Mouse (Mus musculus) forelimb bud, embryonic 11.5 days (tissue): ENCODE measurements around the gene Tgfbrap1.
"Not testable (repeated sequence)": the region's sequence is repeated elsewhere in the genome, so short reads cannot be mapped to it uniquely, and the experiment has no call there.

Experiments
- DNase-seq: peaks from one replicate; pipeline ENCODE4 v3.0.0-alpha.2; 2012; ENCODE audit warnings: low read depth, low spot score

Gene Tgfbrap1

DNA sequence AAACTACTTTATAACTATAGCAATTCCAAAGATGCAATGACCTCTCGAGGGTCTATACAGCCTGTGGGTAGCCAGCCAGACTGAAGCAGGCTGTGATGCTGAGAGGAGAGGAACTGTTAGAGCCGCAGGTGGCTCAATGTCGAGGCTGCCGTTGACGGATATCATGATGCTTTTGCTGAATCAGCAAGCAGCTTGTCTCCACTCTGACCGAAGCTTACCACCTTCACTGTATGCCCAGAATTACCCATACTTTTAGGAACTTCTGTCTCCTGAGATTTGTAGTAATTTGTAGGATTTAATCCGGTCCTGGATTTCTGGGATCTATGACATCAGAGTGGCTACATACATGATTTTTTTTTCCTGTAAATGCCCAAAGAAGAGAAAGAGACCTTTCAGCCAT lies 62.4 kb downstream of the Tgfbrap1 start:
- no peak for DNase-seq

DNA sequence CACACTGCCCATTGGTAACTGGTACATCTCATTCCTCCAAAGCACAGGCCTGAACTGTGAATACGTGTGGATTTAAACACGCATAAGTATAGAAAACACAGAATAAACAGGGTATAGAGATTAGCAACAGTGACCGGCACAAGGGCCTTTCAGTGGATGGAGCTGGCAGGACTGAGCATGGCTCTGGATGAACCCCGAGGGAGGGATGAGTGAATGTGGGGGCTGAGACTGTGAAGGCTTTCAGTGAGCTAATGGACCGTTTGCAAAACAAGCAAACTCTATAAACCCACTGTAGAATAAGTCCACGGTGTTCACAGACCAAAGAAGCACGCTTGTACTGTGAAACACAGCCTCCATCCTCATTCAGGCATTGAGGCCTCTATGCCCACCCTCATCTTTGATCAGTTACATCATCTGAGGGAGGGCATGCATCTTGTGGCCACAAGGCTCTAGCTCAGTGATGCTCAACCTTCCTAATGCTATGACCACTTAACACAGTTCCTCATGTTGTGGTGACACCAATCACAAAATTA lies 83.2 kb downstream of the Tgfbrap1 start:
- not testable (repeated sequence) for DNase-seq

DNA sequence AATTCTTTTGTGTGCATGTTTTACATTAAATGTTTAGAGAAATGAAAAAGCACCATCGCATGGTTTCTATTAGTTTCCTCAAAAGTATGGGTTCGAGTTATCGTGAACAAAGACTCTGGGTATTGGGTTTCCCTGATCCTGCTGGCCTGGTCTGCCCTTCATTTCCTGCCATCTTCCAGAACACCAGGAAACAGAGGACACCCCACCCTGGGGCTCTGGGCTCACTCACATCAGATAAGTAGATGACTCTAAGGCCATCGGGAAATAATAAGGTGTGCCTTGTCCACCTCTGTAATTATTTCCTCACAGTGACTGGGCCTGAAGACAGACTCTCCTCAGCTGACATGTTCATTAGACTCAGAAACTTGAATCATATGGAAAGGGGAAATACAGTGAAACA lies 88.0 kb downstream of the Tgfbrap1 start:
- DNase-seq = no peak

DNA sequence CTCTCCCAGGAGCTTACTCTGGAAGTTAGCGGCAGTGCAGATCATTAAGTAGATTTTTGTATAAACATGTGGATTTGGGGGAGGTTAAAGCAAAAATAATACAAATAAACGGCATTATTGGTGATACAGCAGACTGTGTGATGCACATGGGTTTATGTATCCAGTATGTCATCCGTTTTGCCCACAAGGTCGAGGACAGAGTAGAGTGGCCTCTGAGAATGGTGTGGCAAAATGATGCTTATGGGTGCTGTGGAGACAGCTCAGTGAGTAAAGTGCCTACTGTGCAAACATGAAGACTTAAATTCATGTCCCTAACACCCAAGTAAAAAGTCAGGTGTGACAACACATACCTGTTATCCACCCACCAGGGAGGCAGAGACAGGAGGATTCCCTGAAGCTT lies 91.9 kb downstream of the Tgfbrap1 start:
- no peak for DNase-seq

DNA sequence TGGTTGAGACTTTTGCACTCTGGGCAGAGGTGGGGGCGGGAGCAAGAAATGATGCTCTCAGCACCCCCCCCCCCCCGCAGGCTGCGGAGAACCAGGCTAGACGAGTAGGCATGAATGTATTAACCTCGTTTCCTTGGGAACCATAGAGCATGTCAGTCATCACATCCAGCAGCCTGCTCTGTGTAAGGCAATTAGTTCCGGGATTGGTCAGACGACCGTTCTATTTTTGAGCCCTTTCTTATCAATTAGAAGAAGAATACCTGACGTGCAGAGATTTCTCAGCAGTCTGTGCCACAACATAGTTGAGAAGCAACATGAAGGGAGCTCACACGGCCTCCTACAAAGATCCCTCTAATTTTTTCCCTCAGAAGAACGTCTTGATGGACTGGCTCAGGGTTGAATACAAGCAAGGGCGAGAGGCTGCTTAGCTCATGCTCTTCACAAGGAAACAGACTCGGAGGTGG lies 92.4 kb downstream of the Tgfbrap1 start:
- DNase-seq = peak; percentile 42
